Mouse (Mus musculus) heart, postnatal 0 days (tissue): ENCODE measurements around the gene Zdhhc6. TPM values are rescaled to one million over a fixed set of nuclear protein-coding genes. Genes with fewer than 3 reads are reported as not detected.

Source experiments
- ATAC-seq: fragments of 200-750 bp; cut with Nextera tagmentation; 2 replicates; pipeline ENCODE4 v1.8.0; 2017; ENCODE audit warnings: low read depth, moderate number of reproducible peaks, moderate library complexity; ENCODE audit not compliant: insufficient read depth
- DNase-seq: peaks from one replicate; pipeline ENCODE4 v3.0.0-alpha.2; 2016; ENCODE audit warnings: low spot score
- H3K27ac ChIP-seq: fragments of 300-500 bp; sonication (generic); 2 replicates; pipeline ENCODE4 v1.5.1; 2014; ENCODE audit warnings: low read depth, mild to moderate bottlenecking
- H3K27me3 ChIP-seq: fragments of 300-500 bp; sonication (generic); 2 replicates; pipeline ENCODE4 v1.6.1; 2014; ENCODE audit warnings: low read length, mixed read lengths; ENCODE audit not compliant: control insufficient read depth, insufficient read depth
- H3K36me3 ChIP-seq: fragments of 300-500 bp; sonication (generic); replicated peaks from 2 replicates; pipeline ENCODE4 v1.6.1; 2014; ENCODE audit warnings: low read length, mixed read lengths; ENCODE audit not compliant: control insufficient read depth, insufficient read depth
- H3K4me1 ChIP-seq: fragments of 300-500 bp; sonication (generic); 2 replicates; pipeline ENCODE4 v1.6.1; 2014; ENCODE audit warnings: antibody characterized with exemption; ENCODE audit not compliant: control insufficient read depth, insufficient read depth
- H3K4me2 ChIP-seq: fragments of 300-500 bp; sonication (generic); 2 replicates; pipeline ENCODE4 v1.6.1; 2014; ENCODE audit warnings: low read depth, mild to moderate bottlenecking, low read length, moderate library complexity
- H3K4me3 ChIP-seq: fragments of 300-500 bp; sonication (generic); 2 replicates; pipeline ENCODE4 v1.5.1; 2014; ENCODE audit warnings: low read depth, low read length
- H3K9ac ChIP-seq: fragments of 300-500 bp; sonication (generic); replicated peaks from 2 replicates; pipeline ENCODE4 v1.6.1; 2014; ENCODE audit warnings: low read depth, low read length, mixed read lengths
- H3K9me3 ChIP-seq: fragments of 300-500 bp; sonication (generic); replicated peaks from 2 replicates; pipeline ENCODE4 v1.6.1; 2016; ENCODE audit warnings: low read length; ENCODE audit not compliant: control insufficient read depth
- CTCF ChIP-seq: IDR thresholded peaks from 2 replicates; pipeline ENCODE4 v1.5.1; 2016; ENCODE audit warnings: antibody characterized with exemption, control low read depth, low read depth
- EP300 ChIP-seq: IDR thresholded peaks from 2 replicates; pipeline ENCODE4 v1.6.1; 2016; ENCODE audit warnings: antibody characterized with exemption, low read depth
- WGBS: fragments of 180-500 bp; shearing (Covaris S2); extraction: QIAGEN DNeasy Blood & Tissue Kit; methylation state at CpG from one replicate; pipeline ENCODE4 v1.1.7; 2014; 5-methylcytosine and 5-hydroxymethylcytosine counted together
- polyA plus RNA-seq: library from polyadenylated mRNA; unstranded; fragments of >200 nt; fragmentation: Nextera tagmentation; extraction: Ambion mirVana; gene quantifications from 2 replicates; pipeline ENCODE4 v1.2.1, GENCODE M21; 2015
- total RNA-seq: library from RNA; depleted of rRNA; stranded (reverse); fragments of >200 nt; gene quantifications from 2 replicates; pipeline ENCODE4 v1.2.3, GENCODE M21; 2014; ENCODE audit warnings: low replicate concordance

The Zdhhc6 gene
- total and polyA plus RNA-seq, 2 experiments from 2014 or later, result 31.3 to 45.3 TPM

DNA sequence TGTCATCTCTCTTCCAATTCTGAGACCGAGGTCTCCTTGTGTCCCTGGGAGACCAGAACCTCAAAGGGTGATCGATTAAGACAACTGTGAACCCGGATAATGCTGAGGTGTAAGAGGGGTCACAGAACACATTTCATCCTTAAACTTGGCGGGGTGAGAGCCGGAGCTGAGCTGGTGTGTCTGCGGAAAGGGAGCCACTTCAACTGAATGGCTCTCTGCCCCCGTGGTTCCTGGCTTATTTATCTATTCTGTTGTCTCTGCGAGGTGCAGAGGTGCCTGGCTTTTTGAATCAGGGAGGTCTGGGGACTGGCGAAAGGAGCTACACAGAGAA is 62.6 kb downstream of the Zdhhc6 start:
- Histone ChIP-seq H3K9ac (peak overlapping the region; percentile 54), H3K4me3 (peak overlapping the region; percentile 55), H3K27ac (peak overlapping the region; percentile 62), H3K27me3 (no peaks in the 10 kb centered on the region), H3K4me2 (peak overlapping the region; percentile 89), H3K36me3 (no peaks in the 10 kb centered on the region), H3K9me3 (no peaks in the 10 kb centered on the region), H3K4me1 (peaks cover 9% of the 10 kb centered on the region; the same call in 1 of the 2 replicates)
- WGBS, result under 1% methylated on average over 9 of the region's 9 CpGs
- ATAC-seq, result no peak
- no peak for DNase-seq
- TF ChIP-seq CTCF (no peak), EP300 (no peak)

DNA sequence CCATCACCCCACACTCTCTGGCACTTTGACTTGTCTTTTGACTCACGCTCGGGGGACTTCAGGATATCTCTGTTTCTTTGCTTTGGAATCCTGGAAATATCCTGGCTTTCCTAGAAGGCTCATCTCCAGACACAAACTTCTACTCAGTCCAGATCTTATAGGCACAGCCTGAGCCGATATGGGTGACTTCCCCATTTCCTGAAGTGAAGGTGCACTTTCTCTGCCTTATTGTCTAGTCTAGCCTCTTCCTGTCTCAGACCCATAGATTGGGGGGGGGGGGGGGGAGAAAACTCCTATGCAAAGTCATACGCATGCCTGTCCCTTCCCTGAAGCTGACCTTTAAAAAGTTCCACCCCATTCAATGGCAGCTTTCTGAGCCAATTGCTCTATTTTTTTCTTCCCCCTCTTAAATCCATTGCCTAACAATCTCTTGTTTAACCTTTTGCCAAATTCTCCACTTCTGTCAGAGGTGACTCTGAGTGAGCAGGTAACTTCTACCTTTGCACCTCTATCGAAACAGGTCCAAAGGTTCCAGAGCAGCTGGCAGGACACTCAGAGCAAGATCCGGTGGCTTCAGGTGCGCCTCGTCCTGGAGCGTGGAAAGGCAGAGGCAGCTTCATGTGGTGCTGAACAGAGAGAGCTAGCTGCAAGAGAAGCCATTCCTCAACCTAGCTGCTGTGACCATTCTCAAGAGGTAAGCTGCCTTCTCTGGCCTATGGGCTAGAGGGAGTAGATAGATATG is 64.3 kb downstream of the Zdhhc6 start, which contains the start of gene Acsl5:
Acsl5 (plus strand) TSS at position 556 of the 742 bp plus-strand sequence.
- Histone ChIP-seq H3K9ac (no peak within 1 kb of the TSS), H3K4me1 (peaks cover 9% of the 10 kb centered on the region; the same call in 1 of the 2 replicates), H3K27ac (no peak within 1 kb of the TSS), H3K27me3 (no peaks in the 10 kb centered on the region), H3K4me3 (no peak within 1 kb of the TSS), H3K9me3 (no peaks in the 10 kb centered on the region), H3K36me3 (no peaks in the 10 kb centered on the region), H3K4me2 (peak within 1 kb of the TSS; percentile 89; the same call in 1 of the 2 replicates)
- TF ChIP-seq CTCF (no peak), EP300 (no peak)
- ATAC-seq (no peak), DNase-seq (no peak)
- 87% methylated on average over 9 of the region's 9 CpGs for WGBS

DNA sequence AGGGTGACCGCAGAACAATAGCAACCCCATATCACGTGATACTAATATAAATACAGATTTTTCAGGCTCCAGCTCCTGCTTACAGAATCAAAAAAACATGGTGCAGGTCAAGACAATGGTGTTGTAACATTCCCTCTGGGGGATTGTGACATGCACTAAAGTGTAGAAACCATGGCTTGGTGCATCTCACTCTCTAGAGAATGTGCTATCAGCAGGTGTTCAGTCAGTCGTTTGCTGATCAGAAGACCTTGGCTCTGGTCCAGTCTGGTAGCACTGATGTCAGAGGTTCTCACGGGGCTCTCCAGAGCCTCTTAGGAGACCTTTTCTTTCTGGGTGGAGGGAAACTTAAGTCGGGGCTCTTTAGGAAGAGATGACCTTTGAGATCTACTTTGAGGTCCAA is 65.4 kb downstream of the Zdhhc6 start:
- 70% methylated on average over 5 of the region's 5 CpGs for WGBS
- Histone ChIP-seq H3K9me3 (no peaks in the 10 kb centered on the region), H3K4me2 (no peak overlapping the region), H3K36me3 (no peaks in the 10 kb centered on the region), H3K4me3 (no peak overlapping the region), H3K27ac (no peak overlapping the region), H3K9ac (no peak overlapping the region), H3K27me3 (no peaks in the 10 kb centered on the region), H3K4me1 (peaks cover 10% of the 10 kb centered on the region)
- ATAC-seq (no peak), DNase-seq (no peak)
- TF ChIP-seq CTCF, result no peak

DNA sequence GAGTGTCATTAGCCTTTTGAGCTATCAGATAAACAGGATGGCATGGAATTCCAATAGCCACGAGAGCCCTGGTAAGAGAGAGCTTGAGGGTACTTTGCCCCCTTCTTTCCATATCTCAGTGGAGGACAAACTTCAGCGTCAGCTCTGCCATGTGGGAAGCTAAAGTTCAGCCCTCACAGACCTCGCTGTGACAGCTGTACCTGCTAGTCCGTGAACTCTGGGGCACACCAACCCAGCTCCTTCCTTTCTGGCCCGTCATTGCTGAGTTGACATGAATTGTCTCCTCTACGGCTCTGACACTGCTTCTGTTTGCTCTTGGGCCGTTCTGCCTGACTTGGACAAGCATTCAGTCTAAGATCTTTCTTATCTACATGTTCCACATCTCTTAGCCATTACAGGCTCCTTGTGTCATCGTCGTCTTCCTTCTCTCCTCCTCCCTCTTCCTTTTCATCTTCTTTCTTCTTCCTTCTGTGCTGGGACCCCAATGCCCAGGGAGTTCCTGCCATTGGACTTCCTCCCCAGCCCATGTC is 67.8 kb downstream of the Zdhhc6 start:
- WGBS, result 36% methylated on average over 9 of the region's 9 CpGs
- Histone ChIP-seq H3K4me2 (no peak overlapping the region), H3K36me3 (no peaks in the 10 kb centered on the region), H3K9me3 (no peaks in the 10 kb centered on the region), H3K4me3 (no peak overlapping the region), H3K27me3 (no peaks in the 10 kb centered on the region), H3K9ac (no peak overlapping the region), H3K4me1 (peaks cover 7% of the 10 kb centered on the region), H3K27ac (no peak overlapping the region)
- DNase-seq (no peak), ATAC-seq (no peak)
- TF ChIP-seq CTCF (no peak), EP300 (no peak)

DNA sequence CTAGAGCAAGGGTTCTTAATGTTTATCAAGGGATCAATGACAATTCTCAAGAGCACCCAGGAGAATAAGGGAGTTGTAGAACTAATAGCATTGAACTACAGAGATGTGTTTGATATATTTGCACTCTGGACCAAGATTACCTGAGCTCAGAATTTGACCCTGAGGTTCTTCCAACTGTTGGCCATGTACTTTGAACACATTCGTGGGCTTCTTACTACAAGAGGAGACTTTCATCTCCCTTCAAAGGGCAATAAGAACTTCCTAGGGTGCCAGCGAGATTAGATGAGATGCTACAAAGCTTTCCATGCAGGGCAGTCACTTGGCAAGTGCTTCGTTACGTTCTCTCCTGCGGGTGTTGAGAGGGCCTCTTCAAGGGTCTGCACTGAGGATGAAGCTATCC is 68.3 kb downstream of the Zdhhc6 start:
- Histone ChIP-seq H3K4me3 (no peak overlapping the region), H3K4me2 (no peak overlapping the region), H3K27ac (no peak overlapping the region), H3K4me1 (peaks cover 7% of the 10 kb centered on the region), H3K36me3 (no peaks in the 10 kb centered on the region), H3K9ac (no peak overlapping the region), H3K9me3 (no peaks in the 10 kb centered on the region), H3K27me3 (no peaks in the 10 kb centered on the region)
- 56% methylated on average over 5 of the region's 5 CpGs for WGBS
- DNase-seq (no peak), ATAC-seq (no peak)
- TF ChIP-seq EP300 (no peak), CTCF (no peak)
